Mouse (Mus musculus): ENCODE measurements around the gene Tmem156. TPM values are rescaled to one million over a fixed set of nuclear protein-coding genes. Genes with fewer than 3 reads are reported as not detected.

Tmem156 gene
- polyA plus RNA-seq, 1 experiment, result 0.56 TPM

- DNase-seq (ENCODE audit: low spot score), result no peak
These were observed 44.6 kb downstream of the Tmem156 start for GRCm38 (mm10) chr5:65047285-65047855.

- DNase-seq (ENCODE audit: low spot score), result no peak
These were observed 45.3 kb downstream of the Tmem156 start for GRCm38 (mm10) chr5:65046442-65047284.

- DNase-seq (ENCODE audit: low spot score), result no peak
These were observed 46.1 kb downstream of the Tmem156 start for GRCm38 (mm10) chr5:65045642-65046370.

- DNase-seq (ENCODE audit: low spot score), result no peak
These were observed 48.5 kb downstream of the Tmem156 start for GRCm38 (mm10) chr5:65043407-65043895.

- no peak for DNase-seq (ENCODE audit: low spot score)
These were observed 51.5 kb downstream of the Tmem156 start for GRCm38 (mm10) chr5:65040463-65040862.

- no peak for DNase-seq (ENCODE audit: low spot score)
These were observed 52.9 kb downstream of the Tmem156 start for GRCm38 (mm10) chr5:65038811-65039571.

- no peak for DNase-seq (ENCODE audit: low spot score)
These were observed 53.6 kb downstream of the Tmem156 start for GRCm38 (mm10) chr5:65038305-65038704.

- no peak for DNase-seq (ENCODE audit: low spot score)
These were observed 55.3 kb downstream of the Tmem156 start for GRCm38 (mm10) chr5:65036597-65036996.

- DNase-seq (ENCODE audit: low spot score), result no peak
These were observed 63.9 kb downstream of the Tmem156 start for GRCm38 (mm10) chr5:65028019-65028418.

- DNase-seq (ENCODE audit: low spot score), result no peak
These were observed 65.2 kb downstream of the Tmem156 start for GRCm38 (mm10) chr5:65026776-65027175.

- no peak for DNase-seq (ENCODE audit: low spot score)
These were observed 66.0 kb downstream of the Tmem156 start for GRCm38 (mm10) chr5:65025916-65026315.

GRCm38 (mm10) chr5:65024641-65025040, 67.3 kb downstream of the Tmem156 start:
- no peak for DNase-seq (ENCODE audit: low spot score)

GRCm38 (mm10) chr5:65022006-65022405, 69.9 kb downstream of the Tmem156 start:
- no peak for DNase-seq (ENCODE audit: low spot score)

GRCm38 (mm10) chr5:65019823-65020222, 72.1 kb downstream of the Tmem156 start:
- DNase-seq (ENCODE audit: low spot score), result no peak

- no peak for DNase-seq (ENCODE audit: low spot score)
These were observed 72.8 kb downstream of the Tmem156 start for GRCm38 (mm10) chr5:65019109-65019508.

GRCm38 (mm10) chr5:65015508-65015907, 76.4 kb downstream of the Tmem156 start:
- no peak for DNase-seq (ENCODE audit: low spot score)

GRCm38 (mm10) chr5:65011901-65012573, 79.9 kb downstream of the Tmem156 start:
- no peak for DNase-seq (ENCODE audit: low spot score)

- DNase-seq (ENCODE audit: low spot score), result no peak
These were observed 85.9 kb downstream of the Tmem156 start for GRCm38 (mm10) chr5:65006011-65006491.

- DNase-seq (ENCODE audit: low spot score), result no peak
These were observed 86.7 kb downstream of the Tmem156 start for GRCm38 (mm10) chr5:65005251-65005650.

Data from urinary bladder, adult 2 months (tissue).